Mouse (Mus musculus): ENCODE data around the gene Brd1.

Gene Brd1

DNA sequence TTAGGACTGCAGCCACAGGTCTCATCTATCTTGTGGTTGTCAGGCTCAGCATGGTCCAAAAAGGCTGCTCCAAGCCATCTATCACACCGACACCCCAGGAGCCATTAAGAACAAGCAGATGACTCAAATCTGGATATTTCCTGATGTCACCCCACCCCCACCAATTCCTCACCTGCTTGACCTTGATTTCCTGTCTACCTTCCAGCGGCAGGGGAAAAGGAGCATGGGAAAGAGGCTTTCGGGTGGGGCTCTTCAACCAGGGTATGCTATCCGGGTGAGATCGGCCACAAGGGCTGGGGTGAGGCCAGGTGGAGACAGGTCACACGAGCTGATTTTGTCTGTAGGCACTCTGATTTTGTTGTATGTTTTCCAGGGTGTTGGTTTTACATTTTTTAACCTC, 50.0 kb downstream of the Brd1 start:
- no peak for DNase-seq

- peak; percentile 35 to 42 for DNase-seq
Observed at GRCm38 (mm10) chr15:88680931-88681330, 53.1 kb downstream of the Brd1 start.

DNA sequence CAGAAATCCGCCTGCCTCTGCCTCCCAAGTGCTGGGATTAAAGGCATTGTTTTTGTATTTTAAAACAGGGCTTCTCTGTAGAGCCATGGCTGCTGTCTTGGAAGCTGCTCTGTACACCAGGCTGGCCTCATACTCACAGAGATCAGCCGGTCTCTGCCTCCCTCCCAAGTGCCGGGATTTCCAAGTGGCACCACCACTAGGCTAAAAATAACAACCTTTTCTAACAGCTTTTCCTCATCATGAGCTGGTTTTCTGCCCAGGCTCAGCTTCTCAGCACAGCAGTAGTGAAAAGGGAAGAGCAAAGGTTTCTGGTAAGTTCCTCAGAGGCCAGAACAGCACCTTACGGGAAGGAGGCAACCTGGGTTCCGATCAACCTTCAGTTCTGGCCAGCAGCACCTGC, 56.5 kb downstream of the Brd1 start:
- peak; percentile 46 to 60 for DNase-seq

- DNase-seq = no peak
Observed at GRCm38 (mm10) chr15:88675998-88676397, 58.0 kb downstream of the Brd1 start.

GRCm38 (mm10) chr15:88668693-88669092, 65.3 kb downstream of the Brd1 start:
- no peak for DNase-seq

GRCm38 (mm10) chr15:88667653-88668052, 66.4 kb downstream of the Brd1 start:
- DNase-seq = no peak

GRCm38 (mm10) chr15:88665846-88666245, 68.2 kb downstream of the Brd1 start:
- DNase-seq = no peak

DNA sequence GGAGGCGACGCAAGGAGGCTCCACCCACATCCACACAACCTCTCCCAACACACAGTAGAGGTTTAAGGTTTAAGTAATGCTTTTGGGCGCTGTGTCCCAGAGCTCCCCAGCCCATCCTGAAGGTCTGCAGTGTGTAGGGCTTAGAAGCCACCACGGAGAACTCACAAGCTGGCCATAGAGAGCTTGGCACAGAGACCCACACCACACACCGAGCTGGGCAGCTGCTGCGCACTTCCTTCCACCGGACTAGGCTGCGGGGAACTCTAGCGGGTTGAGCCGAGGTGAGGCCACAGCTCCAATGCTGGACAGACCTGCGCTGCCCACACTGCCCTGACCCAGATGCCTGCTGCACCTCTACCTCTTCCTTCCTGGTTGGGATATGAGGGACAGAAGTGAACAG, 71.0 kb downstream of the Brd1 start:
- no peak for DNase-seq

- peak; percentile 62 to 81 for DNase-seq
Observed at GRCm38 (mm10) chr15:88662111-88662850, 71.8 kb downstream of the Brd1 start.

GRCm38 (mm10) chr15:88661654-88662053, 72.4 kb downstream of the Brd1 start:
- DNase-seq = no peak

DNA sequence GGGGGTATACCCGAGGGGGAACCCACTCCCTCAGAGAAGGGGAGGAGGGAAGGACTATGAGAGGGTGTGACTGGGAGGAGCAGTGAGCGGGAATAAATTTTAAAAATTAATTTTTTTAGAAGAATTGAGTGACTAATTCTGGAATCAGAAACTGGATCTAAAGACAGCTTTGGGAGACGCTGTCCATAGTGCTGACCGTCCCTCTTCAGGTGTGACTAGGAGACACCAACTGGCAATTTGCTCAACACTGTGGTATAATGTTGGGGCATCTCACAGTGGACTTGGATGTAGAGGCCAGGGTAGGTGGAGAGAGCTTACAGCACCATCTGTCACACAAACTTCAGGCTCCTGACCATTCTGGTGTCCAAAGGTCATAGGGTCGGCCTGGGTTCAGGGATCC, 82.0 kb downstream of the Brd1 start:
- DNase-seq = no peak

DNA sequence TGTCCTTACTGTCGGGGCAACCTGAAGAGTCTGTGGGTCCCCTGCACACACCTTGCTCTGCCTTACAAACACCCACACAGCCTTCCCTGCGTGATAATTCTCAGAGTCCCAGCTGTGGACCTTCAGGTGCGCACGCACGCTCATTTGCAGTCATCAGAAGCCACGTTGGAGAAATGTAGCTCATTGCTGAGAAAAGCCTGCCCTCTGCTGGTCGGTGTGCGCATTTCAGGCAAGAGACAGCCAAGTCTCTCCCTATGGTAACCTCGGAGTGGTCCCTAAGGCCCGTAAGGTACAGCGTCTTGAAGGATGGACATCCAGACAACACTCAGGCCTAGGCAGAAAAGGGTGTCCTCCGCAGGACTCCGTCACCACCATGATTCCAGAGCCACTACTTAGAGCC, 83.0 kb downstream of the Brd1 start:
- DNase-seq = peak; percentile 87 to 93

All from cerebellum, adult 18-20 months (tissue).